Mouse (Mus musculus) left cerebral cortex, postnatal 10 days (tissue): ENCODE measurements around the gene Gm3043. TPM values are rescaled to one million over a fixed set of nuclear protein-coding genes. Genes with fewer than 3 reads are reported as not detected.
"Not testable (repeated sequence)": the region's sequence is repeated elsewhere in the genome, so short reads cannot be mapped to it uniquely, and the experiment has no call there.

Source experiments
- DNase-seq, 2 experiments: peaks; one replicate each; pipeline ENCODE4 v3.0.0; 2021 to 2022; ENCODE audit warnings: low spot score in 2 of 2, mixed read lengths in 1 of 2; ENCODE audit errors: extremely low spot score in 1 of 2
- intact Hi-C: fragments of 180-260 bp; cut with DNase I; formaldehyde crosslinking; loops from one replicate; pipeline ENCODE4 v1.15.1; 2025
- total RNA-seq, 2 experiments: library from RNA; stranded (reverse); gene quantifications; 2 replicates each; pipeline ENCODE4 v1.2.3; 2021

Gm3043 gene
- not detected for total RNA-seq

GRCm38 (mm10) chr14:3688483-3688882 is at the start of gene Gm3043:
Gene Gm3043, plus strand, starts transcription at chr14:3688783.
- DNase-seq, intact Hi-C loops: not testable (repeated sequence)

- DNase-seq, intact Hi-C loops: not testable (repeated sequence)
These were observed 36.9 kb upstream of the Gm3043 start, which contains the start of gene Gm3020 for GRCm38 (mm10) chr14:3651730-3652129. Gene Gm3020, plus strand, starts transcription at chr14:3652030.

Other genes starting within 250 kb of the Gm3043 start
- gene Gm10408, start 239.4 kb upstream of the Gm3043 start, total RNA-seq, result under 1 TPM in 1 of 2 experiments, not detected in 1; 0.43 TPM
- gene Gm3012, start 54.3 kb upstream of the Gm3043 start, total RNA-seq, result not detected
- 1 to 10 TPM; 8.4 to 8.5 TPM for gene Gm3020, start 36.8 kb upstream of the Gm3043 start, total RNA-seq
- gene Gm3002, start 121.3 kb downstream of the Gm3043 start, total RNA-seq, result 1 to 10 TPM; 2.4 to 2.9 TPM
- not detected for gene Gm3033, start 157.5 kb downstream of the Gm3043 start, total RNA-seq
- not detected for gene Gm2916, start 195.4 kb downstream of the Gm3043 start, total RNA-seq
- gene Gm3029, start 243.0 kb downstream of the Gm3043 start, total RNA-seq, result not detected